Mouse (Mus musculus): ENCODE measurements around the gene Stard9.

- TF ChIP-seq CTCF (IDR thresholded peaks at IDR 0.05; ENCODE audit: low read depth) (no peak), EP300 (IDR thresholded peaks at IDR 0.05; ENCODE audit: low read depth) (no peak)
These were observed 68.8 kb downstream of the Stard9 start for GRCm38 (mm10) chr2:120697767-120698166.
